Mouse (Mus musculus) liver, embryonic 16.5 days (tissue): ENCODE measurements around the gene Ncor2. TPM values are rescaled to one million over a fixed set of nuclear protein-coding genes. Genes with fewer than 3 reads are reported as not detected.
A peak's percentile ranks its signal among the peaks of the same experiment; 100 is the strongest.

Experiments
- ATAC-seq: fragments of 200-750 bp; cut with Nextera tagmentation; 2 replicates; pipeline ENCODE4 v1.8.0; 2017; ENCODE audit warnings: low read depth, mild to moderate bottlenecking, moderate number of reproducible peaks, moderate library complexity
- H3K27ac ChIP-seq: fragments of 300-500 bp; sonication (generic); 2 replicates; pipeline ENCODE4 v1.5.1; 2014; ENCODE audit warnings: mild to moderate bottlenecking, low read length
- H3K27me3 ChIP-seq: fragments of 300-500 bp; sonication (generic); 2 replicates; pipeline ENCODE4 v1.6.1; 2014; ENCODE audit warnings: low read depth, low read length, mixed read lengths; ENCODE audit not compliant: control insufficient read depth, insufficient read depth
- H3K36me3 ChIP-seq: fragments of 300-500 bp; sonication (generic); 2 replicates; pipeline ENCODE4 v1.6.1; 2014; ENCODE audit warnings: mild to moderate bottlenecking; ENCODE audit not compliant: control insufficient read depth, insufficient read depth
- H3K4me1 ChIP-seq: fragments of 300-500 bp; sonication (generic); 2 replicates; pipeline ENCODE4 v1.6.1; 2014; ENCODE audit warnings: low read depth, low read length, mixed read lengths; ENCODE audit not compliant: control insufficient read depth
- H3K4me2 ChIP-seq: fragments of 300-500 bp; sonication (generic); 2 replicates; pipeline ENCODE4 v1.6.1; 2014; ENCODE audit warnings: low read depth, low read length, mixed read lengths
- H3K4me3 ChIP-seq: fragments of 300-500 bp; sonication (generic); 2 replicates; pipeline ENCODE4 v1.5.1; 2014; ENCODE audit warnings: low read depth, mild to moderate bottlenecking, low read length
- H3K9ac ChIP-seq: fragments of 300-500 bp; sonication (generic); 2 replicates; pipeline ENCODE4 v1.6.1; 2014; ENCODE audit warnings: low read depth, low read length
- H3K9me3 ChIP-seq: fragments of 300-500 bp; sonication (generic); replicated peaks from 2 replicates; pipeline ENCODE4 v1.6.1; 2016; ENCODE audit warnings: low read length; ENCODE audit not compliant: control insufficient read depth
- WGBS: fragments of 180-500 bp; shearing (Covaris S2); extraction: QIAGEN DNeasy Blood & Tissue Kit; methylation state at CpG from one replicate; pipeline ENCODE4 v1.1.7; 2014; ENCODE audit not compliant: insufficient replicate concordance; 5-methylcytosine and 5-hydroxymethylcytosine counted together
- polyA plus RNA-seq: library from polyadenylated mRNA; unstranded; fragments of >200 nt; fragmentation: Nextera tagmentation; extraction: Ambion mirVana; gene quantifications from 2 replicates; pipeline ENCODE4 v1.2.1, GENCODE M21; 2015

Ncor2 gene
- polyA plus RNA-seq, 1 experiment from 2014 or later: 4.2 TPM

- no peaks in the 10 kb centered on the region for H3K36me3 ChIP-seq
- no peaks in the 10 kb centered on the region; the same call in 1 of the 2 replicates for H3K4me1 ChIP-seq
- peaks cover 31% of the 10 kb centered on the region for H3K27me3 ChIP-seq
- H3K9ac ChIP-seq: no peak overlapping the region
- no peaks in the 10 kb centered on the region for H3K9me3 ChIP-seq
- H3K4me2 ChIP-seq: no peak overlapping the region
- H3K27ac ChIP-seq: no peak overlapping the region
- 68% methylated on average over 5 of the region's 5 CpGs for WGBS
- H3K4me3 ChIP-seq: no peak overlapping the region
- ATAC-seq: no peak
These were observed 172.1 kb downstream of the Ncor2 start for GRCm38 (mm10) chr5:125006896-125007295.

DNA sequence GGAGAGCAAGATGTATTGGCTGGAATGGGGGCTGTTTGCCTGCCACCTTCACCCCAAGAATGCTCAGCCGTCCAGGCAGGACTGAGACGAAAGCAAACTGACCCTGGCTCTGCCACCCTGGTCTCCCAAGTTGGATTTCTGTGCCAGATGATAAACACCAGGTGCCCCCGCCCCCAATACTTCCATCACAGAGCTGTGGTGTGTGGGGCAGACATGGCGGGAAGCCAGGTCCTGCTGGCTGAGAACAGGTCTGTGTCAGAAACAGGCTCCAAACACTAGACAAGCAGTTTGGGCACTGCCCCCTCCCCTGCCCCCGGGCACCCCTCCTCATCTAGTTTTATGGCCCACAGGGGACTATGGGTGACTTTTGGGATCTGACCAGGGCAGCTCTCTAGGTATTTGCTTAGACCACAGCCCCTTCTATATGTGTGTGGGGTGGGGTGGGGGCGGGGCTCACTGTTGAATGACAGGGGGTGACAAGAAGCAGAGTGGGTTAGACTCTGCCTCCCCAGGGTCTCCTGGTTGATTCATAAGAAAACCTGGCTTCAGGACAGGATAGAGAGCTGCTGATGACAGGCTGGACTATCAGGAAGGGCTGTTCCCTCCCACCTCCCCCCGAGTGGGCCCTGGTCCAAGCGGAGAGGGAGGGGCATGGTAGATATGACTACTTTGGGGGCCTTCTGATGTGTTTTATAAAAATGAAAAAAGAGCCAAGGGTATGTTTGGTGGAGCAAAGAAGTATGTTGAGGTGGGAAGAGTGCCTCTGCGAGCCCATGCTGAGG, 173.0 kb downstream of the Ncor2 start:
- Histone ChIP-seq H3K4me2 (no peak overlapping the region), H3K27me3 (peaks cover 31% of the 10 kb centered on the region), H3K4me1 (no peaks in the 10 kb centered on the region; the same call in 1 of the 2 replicates), H3K9me3 (no peaks in the 10 kb centered on the region), H3K9ac (no peak overlapping the region), H3K27ac (no peak overlapping the region), H3K36me3 (no peaks in the 10 kb centered on the region), H3K4me3 (no peak overlapping the region)
- no peak for ATAC-seq
- 43% methylated on average over 9 of the region's 9 CpGs for WGBS

GRCm38 (mm10) chr5:125003873-125004255, 175.2 kb downstream of the Ncor2 start:
- Histone ChIP-seq H3K4me1 (no peaks in the 10 kb centered on the region; the same call in 1 of the 2 replicates), H3K36me3 (no peaks in the 10 kb centered on the region), H3K4me3 (peak overlapping the region; percentile 29; the same call in 1 of the 2 replicates), H3K4me2 (peak overlapping the region; percentile 48; the same call in 1 of the 2 replicates), H3K9ac (no peak overlapping the region), H3K27me3 (peaks cover 31% of the 10 kb centered on the region), H3K9me3 (no peaks in the 10 kb centered on the region), H3K27ac (no peak overlapping the region)
- no peak for ATAC-seq
- 13% methylated on average over 15 of the region's 15 CpGs for WGBS

GRCm38 (mm10) chr5:125002969-125003872, 175.8 kb downstream of the Ncor2 start, which contains the start of gene Rflna:
Gene Rflna (plus strand): TSS chr5:125003221.
- Histone ChIP-seq H3K4me2 (peak within 1 kb of the TSS; percentile 48), H3K4me3 (peak within 1 kb of the TSS; percentile 29), H3K9me3 (no peaks in the 10 kb centered on the region), H3K27ac (no peak within 1 kb of the TSS), H3K36me3 (no peaks in the 10 kb centered on the region), H3K9ac (no peak within 1 kb of the TSS), H3K27me3 (peaks cover 31% of the 10 kb centered on the region), H3K4me1 (no peaks in the 10 kb centered on the region; the same call in 1 of the 2 replicates)
- 5% methylated on average over 40 of the region's 41 CpGs for WGBS
- peak; percentile 30; the same call in 1 of the 2 replicates for ATAC-seq

GRCm38 (mm10) chr5:125000756-125001250, 178.2 kb downstream of the Ncor2 start:
- Histone ChIP-seq H3K27me3 (peaks cover 31% of the 10 kb centered on the region), H3K9ac (no peak overlapping the region), H3K4me1 (no peaks in the 10 kb centered on the region; the same call in 1 of the 2 replicates), H3K9me3 (no peaks in the 10 kb centered on the region), H3K36me3 (no peaks in the 10 kb centered on the region), H3K27ac (no peak overlapping the region), H3K4me3 (no peak overlapping the region), H3K4me2 (no peak overlapping the region)
- 66% methylated on average over 10 of the region's 10 CpGs for WGBS
- ATAC-seq: no peak

DNA sequence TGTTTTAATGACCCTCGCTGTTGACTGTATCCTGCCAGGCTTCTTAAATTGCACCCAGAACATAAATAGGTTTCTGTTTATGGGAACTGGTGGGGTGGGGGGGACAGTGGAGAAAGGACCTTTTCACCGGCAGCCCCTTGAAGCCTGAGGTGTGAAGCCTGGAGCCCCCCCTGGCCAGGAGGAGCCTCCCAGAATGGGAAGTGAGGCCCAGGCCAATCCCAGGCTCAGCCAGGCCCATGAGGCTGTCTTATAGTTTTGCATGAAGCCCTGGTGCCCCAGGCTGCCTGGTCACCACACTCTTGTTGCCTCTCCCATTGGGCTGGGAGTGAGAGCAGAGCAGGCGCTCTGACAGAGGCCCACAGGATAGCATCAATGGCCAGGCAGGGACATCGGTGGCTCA, 181.1 kb downstream of the Ncor2 start:
- 68% methylated on average over 4 of the region's 4 CpGs for WGBS
- H3K36me3 ChIP-seq: no peaks in the 10 kb centered on the region

DNA sequence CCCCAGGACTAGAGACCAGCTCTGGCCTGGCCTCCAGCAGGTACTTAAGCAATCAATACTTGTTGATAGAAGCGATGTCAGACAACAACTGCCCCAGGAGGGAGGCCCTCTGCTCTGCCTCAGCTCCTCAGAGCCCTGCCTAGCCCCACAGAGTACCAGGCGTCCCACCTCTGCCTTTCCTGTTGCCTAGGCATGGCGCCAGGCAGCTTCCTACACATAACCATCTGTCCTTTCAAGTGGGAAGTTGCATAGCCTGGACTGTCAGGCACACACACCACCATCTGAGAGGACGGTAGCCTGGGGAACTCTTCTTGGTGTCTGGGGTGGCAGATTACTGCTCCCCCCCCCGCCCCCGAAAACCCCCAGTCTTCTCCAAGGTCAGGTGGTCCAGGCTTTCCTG, 182.2 kb downstream of the Ncor2 start:
- no peak overlapping the region for H3K4me3 ChIP-seq
- no peak overlapping the region for H3K4me2 ChIP-seq
- 39% methylated on average over 6 of the region's 6 CpGs for whole genome bisulfite sequencing
- no peak for ATAC-seq
- no peaks in the 10 kb centered on the region for H3K27me3 ChIP-seq
- no peaks in the 10 kb centered on the region for H3K4me1 ChIP-seq
- no peak overlapping the region for H3K9ac ChIP-seq
- no peaks in the 10 kb centered on the region for H3K9me3 ChIP-seq
- H3K27ac ChIP-seq: no peak overlapping the region
- H3K36me3 ChIP-seq: no peaks in the 10 kb centered on the region

More for the DNA sequence above, 181.1 kb downstream of the Ncor2 start:
- no peak for ATAC-seq
- H3K4me2 ChIP-seq: no peak overlapping the region
- H3K4me1 ChIP-seq: no peaks in the 10 kb centered on the region; the same call in 1 of the 2 replicates
- no peak overlapping the region for H3K27ac ChIP-seq
- H3K27me3 ChIP-seq: peaks cover 9% of the 10 kb centered on the region
- H3K4me3 ChIP-seq: no peak overlapping the region
- H3K9ac ChIP-seq: no peak overlapping the region
- H3K9me3 ChIP-seq: no peaks in the 10 kb centered on the region

DNA sequence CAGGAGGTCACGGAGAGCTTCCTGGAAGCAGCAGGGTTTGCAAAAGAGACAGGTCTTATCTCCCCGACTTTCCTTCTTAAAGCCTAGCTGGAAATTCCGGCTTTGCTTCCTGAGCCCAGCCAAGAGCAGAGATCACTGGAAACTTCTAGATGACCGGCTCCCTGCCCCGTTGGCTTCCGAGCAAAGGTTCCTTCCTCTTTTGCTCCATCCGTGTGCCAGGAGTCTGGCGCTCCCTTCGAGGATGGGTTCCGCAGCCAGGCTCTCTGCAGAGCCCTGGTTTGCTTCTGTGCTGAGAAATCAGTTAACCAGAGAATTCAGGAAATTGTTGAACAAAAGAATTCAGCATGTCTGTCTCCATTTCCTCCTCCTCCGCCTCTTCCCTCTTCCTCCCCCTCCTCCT, 186.1 kb downstream of the Ncor2 start:
- Histone ChIP-seq H3K27me3 (no peaks in the 10 kb centered on the region), H3K9me3 (no peaks in the 10 kb centered on the region), H3K4me2 (no peak overlapping the region), H3K4me3 (no peak overlapping the region), H3K36me3 (no peaks in the 10 kb centered on the region), H3K27ac (no peak overlapping the region), H3K9ac (no peak overlapping the region), H3K4me1 (no peaks in the 10 kb centered on the region)
- ATAC-seq: no peak; the same call in 1 of the 2 replicates
- 17% methylated on average over 11 of the region's 11 CpGs for WGBS
